Comparison of ENCODE assay signal across 9 mouse cellular contexts in genomic region chr9:40989940-40990588, GRCm38 (mm10). TPM values are rescaled to one million over a fixed set of nuclear protein-coding genes. Genes with fewer than 3 reads are reported as not detected.
A peak's percentile ranks its signal among the peaks of the same experiment; 100 is the strongest.
DNase-seq lines count a peak whose midpoint lies in the region; ATAC-seq and TF ChIP-seq lines count a peak whose summit lies in the region.
"Had no signal": no experiment of that assay in that cellular context is flagged by ENCODE, and none has a peak within 500 bp of the region (broad histone marks: within the 10 kb centered on the region; RNA-seq: fewer than 3 reads in every experiment).

No protein-coding gene starts in this region.

- no peaks in the 10 kb centered on the region for H3K79me2 ChIP-seq in liver, adult 2 months (ENCODE audit: control insufficient read depth, insufficient read depth, low read length)

- no peaks in the 10 kb centered on the region for H3K36me3 ChIP-seq in liver, adult 2 months (ENCODE audit: control insufficient read depth, insufficient read depth, low read length)
- no peaks in the 10 kb centered on the region for H3K36me3 ChIP-seq in liver, embryonic 12.5 days
- H3K36me3 ChIP-seq in hindbrain, embryonic 10.5 days = no peaks in the 10 kb centered on the region
- no peaks in the 10 kb centered on the region for H3K36me3 ChIP-seq in midbrain, embryonic 12.5 days

- no peak for ATAC-seq in liver, embryonic 12.5 days
- ATAC-seq in midbrain, embryonic 12.5 days (ENCODE audit: low FRiP score, low read depth) = 0 out of 2 replicates have a peak, but pooled peaks have one; percentile 70

- H3K4me1 ChIP-seq in liver, adult 2 months (ENCODE audit: control insufficient read depth, insufficient read depth, low read length) = no peaks in the 10 kb centered on the region
- no peaks in the 10 kb centered on the region for H3K4me1 ChIP-seq in liver, embryonic 12.5 days
- H3K4me1 ChIP-seq in hindbrain, embryonic 10.5 days (replicated peaks) = peaks cover 4% of the 10 kb centered on the region; the same call in 1 of the 2 replicates
- H3K4me1 ChIP-seq in midbrain, embryonic 12.5 days = peaks cover 4% of the 10 kb centered on the region; the same call in 1 of the 2 replicates

- TF ChIP-seq POLR2A in liver, adult 2 months (IDR thresholded peaks at IDR 0.05; ENCODE audit: extremely low read depth, insufficient read depth, low read length) = no peak

- peak; percentile 8 for DNase-seq in liver, adult 2 months (ENCODE audit: extremely low read depth, low read depth, low spot score)
- peak; percentile 8 to 71 for DNase-seq in adrenal gland, postnatal 36 days
- DNase-seq in fibroblast of lung, adult 2 months (ENCODE audit: low read depth) = peak; percentile 30
- peak; percentile 33 for DNase-seq in hindbrain, embryonic 10.5 days (ENCODE audit: low spot score)
- DNase-seq in layer of hippocampus, postnatal 25 days (ENCODE audit: extremely low spot score in 1 of 2, low spot score in 1 of 2) = peak; percentile 36 to 75
- DNase-seq in spleen, postnatal 4 days (ENCODE audit: low spot score in 2 of 2) = peak; percentile 28 to 68

- no peak overlapping the region for H3K4me3 ChIP-seq in liver, adult 2 months (ENCODE audit: insufficient read depth, low read depth, low read length)
- no peak overlapping the region for H3K4me3 ChIP-seq in liver, embryonic 12.5 days
- H3K4me3 ChIP-seq in hindbrain, embryonic 10.5 days = no peak overlapping the region
- H3K4me3 ChIP-seq in midbrain, embryonic 12.5 days = no peak overlapping the region
- H3K4me3 ChIP-seq: megakaryocyte, embryonic 14.5 days had no signal

- no peak overlapping the region for H3K27ac ChIP-seq in liver, adult 2 months (replicated peaks; ENCODE audit: insufficient read depth, low read depth, low read length)
- H3K27ac ChIP-seq in liver, embryonic 12.5 days = no peak overlapping the region
- H3K27ac ChIP-seq in hindbrain, embryonic 10.5 days = peak overlapping the region; percentile 77
- H3K27ac ChIP-seq in midbrain, embryonic 12.5 days (replicated peaks) = 0 out of 2 replicates have a peak overlapping the region, but pooled peaks have one; percentile 39

- no peak overlapping the region for H3K4me2 ChIP-seq in liver, embryonic 12.5 days
- no peak overlapping the region for H3K4me2 ChIP-seq in midbrain, embryonic 12.5 days (replicated peaks)

- TF ChIP-seq CTCF in liver, adult 2 months (IDR thresholded peaks at IDR 0.05; ENCODE audit: low read depth, low read length) = peak; percentile 43

- no peaks in the 10 kb centered on the region for H3K27me3 ChIP-seq in liver, adult 2 months (ENCODE audit: control insufficient read depth, insufficient read depth, low read length)
- H3K27me3 ChIP-seq in liver, embryonic 12.5 days (replicated peaks) = peaks cover 11% of the 10 kb centered on the region
- peaks cover 13% of the 10 kb centered on the region; the same call in 1 of the 2 replicates for H3K27me3 ChIP-seq in hindbrain, embryonic 10.5 days (ENCODE audit: insufficient read depth, poor library complexity, severe bottlenecking)
- peaks cover 4% of the 10 kb centered on the region; the same call in 1 of the 2 replicates for H3K27me3 ChIP-seq in midbrain, embryonic 12.5 days

- H3K9me3 ChIP-seq in liver, embryonic 12.5 days (replicated peaks) = no peaks in the 10 kb centered on the region
- no peaks in the 10 kb centered on the region for H3K9me3 ChIP-seq in hindbrain, embryonic 10.5 days
- no peaks in the 10 kb centered on the region for H3K9me3 ChIP-seq in midbrain, embryonic 12.5 days
- H3K9me3 ChIP-seq: megakaryocyte, embryonic 14.5 days had no signal

- WGBS in liver, adult 2 months = 39% methylated on average over 4 of the region's 4 CpGs
- WGBS in liver, embryonic 12.5 days (ENCODE audit: insufficient replicate concordance) = 33% methylated on average over 4 of the region's 4 CpGs
- 48% methylated on average over 4 of the region's 4 CpGs for WGBS in hindbrain, embryonic 10.5 days
- 41% methylated on average over 4 of the region's 4 CpGs for WGBS in midbrain, embryonic 12.5 days

- H3K9ac ChIP-seq in liver, adult 2 months (ENCODE audit: low read depth, low read length) = no peak overlapping the region
- no peak overlapping the region for H3K9ac ChIP-seq in liver, embryonic 12.5 days
- no peak overlapping the region for H3K9ac ChIP-seq in midbrain, embryonic 12.5 days (replicated peaks)

RNA-seq across cellular contexts. Expression of gene Crtam, which starts 14.4 kb away (rescaled TPM):
- total RNA-seq in liver, adult 2 months (2014; rRNA removed) = not detected in 2 replicates
- not detected in 2 replicates for polyA plus RNA-seq in liver, adult 2 months (2012; rRNA removed)
- polyA plus RNA-seq in liver, embryonic 12.5 days (2016; fragmentation: Nextera tagmentation; extraction: Ambion mirVana) = 0.11 TPM in 1 of 2 replicates, not detected in the other
- not detected for total RNA-seq in adrenal gland, postnatal 36 days (2021)
- 0.09 and 0.13 TPM in 2 replicates for polyA plus RNA-seq in hindbrain, embryonic 10.5 days (2016; fragmentation: Nextera tagmentation; extraction: Ambion mirVana)
- under 1 TPM in 1 of 2 experiments, not detected in 1; 0.19 TPM for total RNA-seq in layer of hippocampus, postnatal 25 days (2021)
- polyA plus RNA-seq in midbrain, embryonic 12.5 days (2016; fragmentation: Nextera tagmentation; extraction: Ambion mirVana) = not detected in 2 replicates

RNA-seq across cellular contexts. Expression of gene Jhy, which starts 26.1 kb away (rescaled TPM):
- not detected in 2 replicates for total RNA-seq in liver, adult 2 months (2014; rRNA removed)
- polyA plus RNA-seq in liver, adult 2 months (2012; rRNA removed) = not detected in 2 replicates
- polyA plus RNA-seq in liver, embryonic 12.5 days (2016; fragmentation: Nextera tagmentation; extraction: Ambion mirVana) = 0.05 TPM in 1 of 2 replicates, not detected in the other
- not detected for total RNA-seq in adrenal gland, postnatal 36 days (2021)
- 1.6 and 1.8 TPM in 2 replicates for polyA plus RNA-seq in hindbrain, embryonic 10.5 days (2016; fragmentation: Nextera tagmentation; extraction: Ambion mirVana)
- under 1 TPM; 0.25 to 0.89 TPM for total RNA-seq in layer of hippocampus, postnatal 25 days (2021)
- 1.5 and 2.7 TPM in 2 replicates for polyA plus RNA-seq in midbrain, embryonic 12.5 days (2016; fragmentation: Nextera tagmentation; extraction: Ambion mirVana)

Comparison
In these comparisons a context has a peak if more than half of its experiments do, and no peak if none do; other contexts are left out.
1. H3K27ac ChIP-seq: peak in hindbrain, embryonic 10.5 days (single experiment) and midbrain, embryonic 12.5 days (single experiment); none in liver, adult 2 months (single experiment) and liver, embryonic 12.5 days (single experiment).
2. Peak in every context shown above with its lines, with median percentiles within 50 percentile points of each other: DNase-seq.